Mouse (Mus musculus) MEL (cell line): Measurements from ENCODE around the gene Ptpre. TPM values are rescaled to one million over a fixed set of nuclear protein-coding genes. Genes with fewer than 3 reads are reported as not detected.
A peak's percentile ranks its signal among the peaks of the same experiment; 100 is the strongest.

Experiments used
- DNase-seq: peaks from one replicate; pipeline ENCODE4 v3.0.0; 2011; ENCODE audit warnings: low read depth, low spot score
- H3K27ac ChIP-seq: 2 replicates; pipeline ENCODE4 v1.5.1; 2012; ENCODE audit warnings: low read depth, mild to moderate bottlenecking, control low read depth, low read length, moderate library complexity; ENCODE audit not compliant: control insufficient read depth
- H3K27me3 ChIP-seq, 2 experiments: fragments of 150-350 bp in 1 of 2; sonication (generic) in 1 of 2; 2 replicates each; pipeline ENCODE4 v1.6.1; 2012; ENCODE audit warnings: low read length in 2 of 2, mild to moderate bottlenecking in 2 of 2, improper control_type of control experiment in 1 of 2, moderate library complexity in 1 of 2; ENCODE audit not compliant: insufficient read depth in 2 of 2, control insufficient read depth in 1 of 2
- H3K36me3 ChIP-seq, 2 experiments: 2 replicates each; pipeline ENCODE4 v1.6.1; 2012 to 2014; ENCODE audit warnings: low read length in 2 of 2, improper control_type of control experiment in 1 of 2, inconsistent platforms in 1 of 2, mild to moderate bottlenecking in 1 of 2; ENCODE audit not compliant: insufficient read depth in 2 of 2, control insufficient read depth in 1 of 2
- H3K4me1 ChIP-seq, 2 experiments: fragments of 150-350 bp in 1 of 2; sonication (generic) in 1 of 2; 2 replicates each; pipeline ENCODE4 v1.6.1; 2012; ENCODE audit warnings: low read length in 2 of 2, improper control_type of control experiment in 1 of 2, mild to moderate bottlenecking in 1 of 2; ENCODE audit not compliant: insufficient read depth in 2 of 2, control insufficient read depth in 1 of 2
- H3K4me3 ChIP-seq, 2 experiments: fragments of 150-350 bp in 1 of 2; sonication (generic) in 1 of 2; 2 replicates each; pipeline ENCODE4 v1.5.1; 2012; ENCODE audit warnings: low read depth in 2 of 2, low read length in 2 of 2, mild to moderate bottlenecking in 2 of 2, moderate library complexity in 2 of 2, control low read depth in 1 of 2, improper control_type of control experiment in 1 of 2; ENCODE audit not compliant: control insufficient read depth in 1 of 2, insufficient read depth in 1 of 2
- H3K79me2 ChIP-seq: 2 replicates; pipeline ENCODE4 v1.6.1; 2012; ENCODE audit warnings: mild to moderate bottlenecking, low read length, moderate library complexity; ENCODE audit not compliant: control insufficient read depth, poor library complexity, insufficient read depth
- H3K9ac ChIP-seq: 2 replicates; pipeline ENCODE4 v1.6.1; 2012; ENCODE audit warnings: low read depth, mild to moderate bottlenecking, control low read depth, low read length, moderate library complexity; ENCODE audit not compliant: control insufficient read depth, poor library complexity, severe bottlenecking
- H3K9me3 ChIP-seq: fragments of 150-350 bp; sonication (generic); replicated peaks from 2 replicates; pipeline ENCODE4 v1.6.1; 2012; ENCODE audit warnings: mild to moderate bottlenecking, low read length, improper control_type of control experiment, moderate library complexity; ENCODE audit not compliant: insufficient read depth
- ELF1 ChIP-seq: IDR thresholded peaks from 2 replicates; pipeline ENCODE4 v1.6.1; 2014; ENCODE audit warnings: low read depth, mild to moderate bottlenecking, inconsistent platforms, low read length, improper control_type of control experiment, moderate library complexity
- EP300 ChIP-seq, 2 experiments: IDR thresholded peaks; 2 replicates each; pipeline ENCODE4 v1.6.1; 2011; ENCODE audit warnings: improper control_type of control experiment in 2 of 2, low read length in 2 of 2, low read depth in 1 of 2, mild to moderate bottlenecking in 1 of 2
- ETS1 ChIP-seq: IDR thresholded peaks from 2 replicates; pipeline ENCODE4 v1.6.1; 2012; ENCODE audit warnings: low read depth, mild to moderate bottlenecking, inconsistent platforms, low read length, improper control_type of control experiment, moderate library complexity
- GATA1 ChIP-seq: IDR thresholded peaks from 2 replicates; pipeline ENCODE4 v1.6.1; 2011; ENCODE audit warnings: low read depth, low read length, improper control_type of control experiment
- HCFC1 ChIP-seq: IDR thresholded peaks from 2 replicates; pipeline ENCODE4 v1.6.1; 2012; ENCODE audit warnings: low read depth, mild to moderate bottlenecking, inconsistent platforms, low read length, improper control_type of control experiment, moderate library complexity
- MEF2A ChIP-seq: IDR thresholded peaks from 2 replicates; pipeline ENCODE4 v1.6.1; 2014; ENCODE audit warnings: low read depth, mild to moderate bottlenecking, inconsistent platforms, low read length, improper control_type of control experiment; ENCODE audit not compliant: poor library complexity, insufficient replicate concordance, severe bottlenecking; ENCODE audit errors: extremely low read depth
- MXI1 ChIP-seq: IDR thresholded peaks from 2 replicates; pipeline ENCODE4 v1.6.1; 2011; ENCODE audit warnings: mild to moderate bottlenecking, low read depth, low read length, improper control_type of control experiment
- MYB ChIP-seq: IDR thresholded peaks from 2 replicates; pipeline ENCODE4 v1.6.1; 2011; ENCODE audit warnings: mild to moderate bottlenecking, low read depth, low read length, improper control_type of control experiment
- NELFE ChIP-seq: IDR thresholded peaks from 2 replicates; pipeline ENCODE4 v1.6.1; 2011; ENCODE audit warnings: low read depth, low read length, improper control_type of control experiment
- NRF1 ChIP-seq: IDR thresholded peaks from 2 replicates; pipeline ENCODE4 v1.6.1; 2014; ENCODE audit warnings: low read depth, mild to moderate bottlenecking, inconsistent platforms, low read length, improper control_type of control experiment, moderate library complexity; ENCODE audit not compliant: poor library complexity, insufficient read depth, severe bottlenecking
- POLR2A ChIP-seq, 2 experiments: IDR thresholded peaks; 2 replicates each; pipeline ENCODE4 v1.6.1; 2011 to 2012; ENCODE audit warnings: low read length in 2 of 2, mild to moderate bottlenecking in 2 of 2, control low read depth in 1 of 2, improper control_type of control experiment in 1 of 2, low read depth in 1 of 2, moderate library complexity in 1 of 2; ENCODE audit not compliant: control insufficient read depth in 1 of 2, insufficient read depth in 1 of 2, poor library complexity in 1 of 2
- POLR2AphosphoS5 ChIP-seq: IDR thresholded peaks from 2 replicates; pipeline ENCODE4 v1.6.1; 2012; ENCODE audit warnings: low read depth, borderline replicate concordance, mild to moderate bottlenecking, inconsistent platforms, low read length, moderate library complexity, mixed read lengths
- RAD21 ChIP-seq: IDR thresholded peaks from 2 replicates; pipeline ENCODE4 v1.6.1; 2011; ENCODE audit warnings: mild to moderate bottlenecking, low read depth, low read length, improper control_type of control experiment
- RCOR1 ChIP-seq: IDR thresholded peaks from 2 replicates; pipeline ENCODE4 v1.6.1; 2012; ENCODE audit warnings: low read depth, mild to moderate bottlenecking, inconsistent platforms, low read length, improper control_type of control experiment
- SMC3 ChIP-seq: IDR thresholded peaks from 2 replicates; pipeline ENCODE4 v1.6.1; 2011; ENCODE audit warnings: low read depth, low read length, improper control_type of control experiment
- TAL1 ChIP-seq: IDR thresholded peaks from 2 replicates; pipeline ENCODE4 v1.6.1; 2012; ENCODE audit warnings: mild to moderate bottlenecking, inconsistent platforms, low read length, moderate library complexity, mixed read lengths
- TBP ChIP-seq: IDR thresholded peaks from 2 replicates; pipeline ENCODE4 v1.8.0; 2011; ENCODE audit warnings: low read depth, low read length, improper control_type of control experiment
- TCF12 ChIP-seq: IDR thresholded peaks from 2 replicates; pipeline ENCODE4 v1.6.1; 2014; ENCODE audit warnings: low read depth, mild to moderate bottlenecking, inconsistent platforms, low read length, improper control_type of control experiment, moderate library complexity
- USF1 ChIP-seq: IDR thresholded peaks from 2 replicates; pipeline ENCODE4 v1.6.1; 2014; ENCODE audit warnings: low read depth, mild to moderate bottlenecking, inconsistent platforms, low read length, improper control_type of control experiment, moderate library complexity
- ZMIZ1 ChIP-seq: IDR thresholded peaks from 2 replicates; pipeline ENCODE4 v1.6.1; 2012; ENCODE audit warnings: low read depth, mild to moderate bottlenecking, inconsistent platforms, low read length, improper control_type of control experiment, moderate library complexity
- polyA plus RNA-seq, 2 experiments: library from polyadenylated mRNA; stranded (reverse) in 1 of 2; unstranded in 1 of 2; fragments of >175 nt in 1 of 2; fragments of >200 nt in 1 of 2; gene quantifications; 2 replicates each; pipeline versions ENCODE4 v1.2.1 to v1.2.4; 2012; ENCODE audit warnings: low replicate concordance in 2 of 2, low read depth in 1 of 2; ENCODE audit not compliant: insufficient read length in 2 of 2, insufficient read depth in 1 of 2, missing spikeins in 1 of 2
- total RNA-seq: library from RNA; depleted of rRNA; stranded (reverse); fragments of 300-350 nt; gene quantifications from 2 replicates; pipeline ENCODE4 v1.2.3, GENCODE M21; 2012

Gene Ptpre
- total and polyA plus RNA-seq, 3 experiments, result 4.9 to 12.9 TPM; not detected in 1

- no peak overlapping the region for H3K4me3 ChIP-seq
- no peaks in the 10 kb centered on the region for H3K9me3 ChIP-seq
- peaks cover 0 to 20% of the 10 kb centered on the region in 2 experiments; a peak in 2 of 4 replicates for H3K36me3 ChIP-seq
- H3K4me1 ChIP-seq, result peaks cover 2 to 38% of the 10 kb centered on the region in 2 experiments; a peak in 3 of 4 replicates
- no peak overlapping the region for H3K9ac ChIP-seq
- H3K27ac ChIP-seq, result no peak overlapping the region
- TF ChIP-seq MYB (no peak), MXI1 (0 out of 2 replicates have a peak, but pooled peaks have one; percentile 22)
- peaks cover 19% of the 10 kb centered on the region for H3K79me2 ChIP-seq
- no peak for DNase-seq
- no peaks in the 10 kb centered on the region for H3K27me3 ChIP-seq
These were observed 2.6 kb upstream of the Ptpre start for GRCm38 (mm10) chr7:135534548-135535189.

GRCm38 (mm10) chr7:135535908-135536307 is 1.4 kb upstream of the Ptpre start:
- Histone ChIP-seq H3K36me3 (peaks cover 0 to 20% of the 10 kb centered on the region in 2 experiments; a peak in 2 of 4 replicates), H3K79me2 (peaks cover 29% of the 10 kb centered on the region), H3K9me3 (no peaks in the 10 kb centered on the region), H3K4me1 (peaks cover 2 to 43% of the 10 kb centered on the region in 2 experiments; a peak in 3 of 4 replicates), H3K9ac (peak overlapping the region; percentile 29; the same call in 1 of the 2 replicates), H3K27me3 (no peaks in the 10 kb centered on the region), H3K27ac (peak overlapping the region; percentile 69), H3K4me3 (peak overlapping the region in 1 of 2 experiments; percentile 14; a peak in 1 of 4 replicates)
- DNase-seq, result peak; percentile 90
- TF ChIP-seq NELFE (no peak), ETS1 (peak; percentile 20; the same call in 1 of the 2 replicates), GATA1 (peak; percentile 82), ZMIZ1 (no peak), MEF2A (no peak), POLR2AphosphoS5 (no peak), RAD21 (no peak), TAL1 (peak; percentile 76), EP300 (IDR thresholded peaks at IDR 0.05; ENCODE audit: low read depth in 1 of 2, low read length in 2 of 2) (peak; percentile 47 to 68; a peak in 3 of 4 replicates), SMC3 (0 out of 2 replicates have a peak, but pooled peaks have one; percentile 3), RCOR1 (peak; percentile 24; the same call in 1 of the 2 replicates), HCFC1 (peak; percentile 52; the same call in 1 of the 2 replicates), ELF1 (peak; percentile 55; the same call in 1 of the 2 replicates), USF1 (no peak), TCF12 (peak; percentile 62), POLR2A (IDR thresholded peaks at IDR 0.05; ENCODE audit: control insufficient read depth in 1 of 2, insufficient read depth in 1 of 2, low read depth in 1 of 2, low read length in 2 of 2, poor library complexity in 1 of 2) (peak in 1 of 2 experiments; percentile 49; a peak in 2 of 4 replicates), MXI1 (no peak), NRF1 (no peak), TBP (peak; percentile 62; the same call in 1 of the 2 replicates)
